Mouse (Mus musculus) spleen, postnatal 4 days (tissue): ENCODE results near the gene Col25a1.

ENCODE experiments used
- DNase-seq, 2 experiments: peaks; one replicate each; pipeline ENCODE4 v3.0.0; 2022; ENCODE audit warnings: low spot score in 2 of 2

Col25a1 gene

GRCm38 (mm10) chr3:130313246-130313645, 181.9 kb downstream of the Col25a1 start:
- DNase-seq: no peak

GRCm38 (mm10) chr3:130327039-130328015, 196.0 kb downstream of the Col25a1 start:
- no peak for DNase-seq

GRCm38 (mm10) chr3:130328909-130329308, 197.6 kb downstream of the Col25a1 start:
- DNase-seq: no peak

- DNase-seq: no peak
These were observed 198.7 kb downstream of the Col25a1 start for GRCm38 (mm10) chr3:130329833-130330555.

- no peak for DNase-seq
These were observed 199.3 kb downstream of the Col25a1 start for GRCm38 (mm10) chr3:130330556-130330950.

- no peak for DNase-seq
These were observed 201.1 kb downstream of the Col25a1 start for GRCm38 (mm10) chr3:130332347-130332913.

GRCm38 (mm10) chr3:130337857-130338256, 206.6 kb downstream of the Col25a1 start:
- DNase-seq: no peak

- no peak for DNase-seq
These were observed 207.1 kb downstream of the Col25a1 start for GRCm38 (mm10) chr3:130338371-130338770.

GRCm38 (mm10) chr3:130350161-130350560, 218.9 kb downstream of the Col25a1 start:
- DNase-seq: no peak

- DNase-seq: no peak
These were observed 223.2 kb downstream of the Col25a1 start for GRCm38 (mm10) chr3:130354399-130355039.

- no peak for DNase-seq
These were observed 225.4 kb downstream of the Col25a1 start for GRCm38 (mm10) chr3:130356575-130357173.

GRCm38 (mm10) chr3:130360813-130361212, 229.5 kb downstream of the Col25a1 start:
- no peak for DNase-seq

GRCm38 (mm10) chr3:130361922-130362321, 230.6 kb downstream of the Col25a1 start:
- no peak for DNase-seq

GRCm38 (mm10) chr3:130362797-130363367, 231.6 kb downstream of the Col25a1 start:
- DNase-seq: no peak

GRCm38 (mm10) chr3:130366917-130367610, 235.8 kb downstream of the Col25a1 start:
- no peak for DNase-seq

- DNase-seq: no peak
These were observed 237.1 kb downstream of the Col25a1 start for GRCm38 (mm10) chr3:130368352-130368751.

GRCm38 (mm10) chr3:130369113-130369512, 237.8 kb downstream of the Col25a1 start:
- no peak for DNase-seq

- no peak for DNase-seq
These were observed 238.9 kb downstream of the Col25a1 start for GRCm38 (mm10) chr3:130370167-130370566.

GRCm38 (mm10) chr3:130373145-130373544, 241.8 kb downstream of the Col25a1 start:
- DNase-seq: no peak

GRCm38 (mm10) chr3:130374620-130375341, 243.5 kb downstream of the Col25a1 start:
- DNase-seq: no peak
